Mouse (Mus musculus) ovary, adult 18-20 months (tissue): ENCODE results near the gene Pi4k2a.

ENCODE experiments used
- DNase-seq: peaks from one replicate; pipeline ENCODE4 v3.0.0; 2022; ENCODE audit warnings: low spot score, mixed read lengths

The Pi4k2a gene

GRCm38 (mm10) chr19:42089748-42090595 lies at the start of gene Pi4k2a:
Gene Pi4k2a, plus strand, starts transcription at chr19:42090470.
- DNase-seq, result peak; percentile 100

GRCm38 (mm10) chr19:42043988-42044387 lies 46.3 kb upstream of the Pi4k2a start:
- no peak for DNase-seq

DNA sequence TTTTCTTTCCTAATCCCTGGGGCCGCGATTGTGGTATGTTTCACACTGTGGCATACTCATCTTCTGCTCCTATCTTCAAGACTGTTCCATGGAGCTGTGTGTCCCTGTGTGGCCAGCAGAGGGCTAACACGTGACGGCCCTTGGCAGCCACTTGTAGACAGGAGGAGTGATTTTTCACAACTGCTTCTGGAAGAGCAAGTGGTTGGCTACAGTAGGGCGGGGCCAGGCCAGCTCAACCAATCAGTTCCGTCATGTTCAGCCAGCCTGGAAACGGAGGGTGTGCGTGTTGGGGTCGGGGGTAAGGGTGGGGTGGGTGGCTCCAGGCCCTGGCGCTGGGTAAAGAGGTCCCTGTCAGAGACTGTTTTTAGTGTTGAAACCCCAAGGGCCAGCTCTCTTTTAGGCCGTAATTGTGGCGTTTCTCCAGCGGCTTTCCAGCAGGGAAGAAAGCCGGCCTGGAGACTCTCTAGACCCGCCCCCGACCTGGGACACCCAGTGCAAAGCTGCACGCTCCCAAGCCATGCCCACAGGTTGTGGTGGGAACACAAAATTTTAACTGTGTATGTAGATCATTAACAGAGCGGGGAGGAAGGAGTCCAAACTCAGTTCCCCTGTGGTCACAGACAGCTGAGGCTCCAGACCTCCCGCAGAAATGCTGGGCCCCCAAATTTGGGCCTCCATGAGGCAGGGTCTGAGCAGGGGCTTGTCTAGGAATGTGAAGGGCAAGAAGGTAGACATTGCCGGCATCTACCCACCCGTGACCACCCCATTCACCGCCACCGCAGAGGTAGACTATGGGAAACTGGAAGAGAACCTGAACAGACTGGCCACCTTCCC lies 44.8 kb upstream of the Pi4k2a start, which contains the start of gene Hoga1:
TSS of gene Hoga1 (plus strand) at position 342 of the 834 bp plus-strand sequence.
- peak; percentile 66 for DNase-seq

DNA sequence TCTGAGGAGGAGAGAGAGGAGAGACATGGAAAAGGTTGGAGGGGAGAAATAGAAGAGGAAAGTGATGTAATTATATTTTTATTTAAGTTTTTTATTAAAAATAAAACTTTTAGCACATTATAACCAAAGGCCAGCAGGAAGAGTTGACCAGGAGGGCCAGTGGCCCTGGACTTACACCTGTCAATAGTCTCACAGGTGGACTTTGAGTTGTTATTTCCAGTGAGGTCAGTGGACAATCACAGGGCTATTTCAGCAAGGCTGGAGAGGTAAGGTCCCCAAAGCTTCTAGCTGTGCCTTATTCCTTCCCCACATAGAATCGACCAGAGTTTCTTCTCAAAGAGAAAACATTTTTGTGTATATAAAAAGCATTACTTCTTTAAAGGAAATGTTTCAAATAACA lies 40.0 kb upstream of the Pi4k2a start:
- no peak for DNase-seq

DNA sequence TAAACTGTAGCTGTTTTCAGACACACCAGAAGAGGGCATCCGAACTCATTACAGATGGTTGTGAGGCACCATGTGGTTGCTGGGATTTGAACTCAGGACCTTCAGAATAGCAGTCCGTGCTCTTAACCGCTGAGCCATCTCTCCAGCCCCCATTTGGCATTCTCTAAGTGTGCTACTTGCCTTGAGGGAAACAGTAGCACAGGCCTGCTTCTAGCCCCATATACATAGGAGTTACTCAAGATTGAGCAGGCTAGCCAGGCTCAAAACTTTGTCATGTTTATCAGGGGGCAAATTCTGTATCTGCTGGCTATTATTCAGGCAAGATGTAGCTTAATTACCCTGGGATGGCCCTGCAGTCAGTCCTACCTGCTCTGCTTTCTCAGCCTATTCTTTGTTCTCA lies 38.9 kb upstream of the Pi4k2a start:
- DNase-seq, result no peak

- DNase-seq, result no peak
Observed at GRCm38 (mm10) chr19:42051948-42052347, 38.3 kb upstream of the Pi4k2a start, which contains the start of gene 4933411K16Rik. Gene 4933411K16Rik, plus strand, starts transcription at chr19:42052248.

- DNase-seq, result no peak
Observed at GRCm38 (mm10) chr19:42054255-42054654, 36.0 kb upstream of the Pi4k2a start.

- DNase-seq, result no peak
Observed at GRCm38 (mm10) chr19:42055881-42056280, 34.4 kb upstream of the Pi4k2a start.

DNA sequence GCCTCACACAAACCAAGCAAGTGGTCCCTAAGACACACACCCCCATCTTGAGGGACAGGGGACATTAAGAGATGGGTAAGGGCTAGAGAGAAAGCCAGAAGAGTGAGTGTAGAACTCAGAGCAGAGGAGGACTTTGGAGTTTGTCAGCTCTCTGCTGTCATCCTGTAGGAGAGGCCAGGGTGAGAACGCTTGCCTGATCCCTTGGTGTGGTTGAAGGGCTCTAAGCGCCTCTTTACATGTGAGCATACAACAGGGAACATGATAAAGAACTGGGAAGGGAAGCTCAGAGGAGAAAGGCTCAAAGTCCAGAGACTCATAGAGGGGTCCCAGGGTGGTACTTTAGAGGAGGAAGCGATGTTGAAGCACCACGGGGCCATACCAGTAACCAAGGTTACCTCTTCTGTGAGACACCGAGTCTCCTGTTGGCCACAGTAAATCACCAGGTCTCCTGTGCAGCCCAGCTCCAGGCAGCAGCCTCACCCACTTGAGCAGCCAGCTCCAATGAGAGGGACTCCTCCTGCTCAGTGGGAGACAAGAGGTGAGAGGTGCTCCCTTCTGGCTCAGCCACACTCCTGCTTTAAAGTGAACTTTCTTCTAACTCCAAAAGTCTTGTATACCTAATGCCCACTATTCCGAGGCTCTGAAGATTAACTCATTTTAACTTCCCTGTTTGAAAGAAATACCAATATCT lies 33.4 kb upstream of the Pi4k2a start:
- DNase-seq, result no peak

DNA sequence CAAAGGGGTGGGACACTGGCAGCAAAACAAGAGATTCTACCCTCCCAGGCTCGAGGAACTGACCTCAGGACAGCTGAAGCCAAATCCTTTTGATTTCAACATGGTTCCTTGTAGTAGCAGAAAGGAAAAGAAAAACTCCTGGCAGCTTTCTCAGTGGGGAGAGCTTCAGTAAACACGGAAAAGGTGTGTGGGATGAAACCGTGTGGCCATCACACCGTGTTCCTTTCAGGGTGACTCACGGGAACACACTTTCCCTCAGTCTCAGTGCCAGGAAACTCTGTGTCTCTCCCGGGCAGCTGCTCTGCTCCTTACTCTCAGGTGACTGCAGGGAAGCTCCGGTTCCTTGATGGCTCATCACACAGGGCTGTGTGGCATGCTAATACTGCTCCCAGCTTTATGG lies 31.8 kb upstream of the Pi4k2a start:
- no peak for DNase-seq

GRCm38 (mm10) chr19:42061443-42061842 lies 28.8 kb upstream of the Pi4k2a start:
- DNase-seq, result no peak

GRCm38 (mm10) chr19:42068441-42069240 lies 21.6 kb upstream of the Pi4k2a start:
- DNase-seq, result no peak

- no peak for DNase-seq
Observed at GRCm38 (mm10) chr19:42069241-42069525, 21.1 kb upstream of the Pi4k2a start.

- DNase-seq, result no peak
Observed at GRCm38 (mm10) chr19:42071221-42071620, 19.0 kb upstream of the Pi4k2a start.

GRCm38 (mm10) chr19:42071886-42072608 lies 18.2 kb upstream of the Pi4k2a start:
- no peak for DNase-seq

GRCm38 (mm10) chr19:42072802-42073201 lies 17.5 kb upstream of the Pi4k2a start:
- no peak for DNase-seq

- DNase-seq, result no peak
Observed at GRCm38 (mm10) chr19:42075051-42075450, 15.2 kb upstream of the Pi4k2a start.

- no peak for DNase-seq
Observed at GRCm38 (mm10) chr19:42075992-42076391, 14.3 kb upstream of the Pi4k2a start.

- DNase-seq, result no peak
Observed at GRCm38 (mm10) chr19:42078566-42078965, 11.7 kb upstream of the Pi4k2a start.

DNA sequence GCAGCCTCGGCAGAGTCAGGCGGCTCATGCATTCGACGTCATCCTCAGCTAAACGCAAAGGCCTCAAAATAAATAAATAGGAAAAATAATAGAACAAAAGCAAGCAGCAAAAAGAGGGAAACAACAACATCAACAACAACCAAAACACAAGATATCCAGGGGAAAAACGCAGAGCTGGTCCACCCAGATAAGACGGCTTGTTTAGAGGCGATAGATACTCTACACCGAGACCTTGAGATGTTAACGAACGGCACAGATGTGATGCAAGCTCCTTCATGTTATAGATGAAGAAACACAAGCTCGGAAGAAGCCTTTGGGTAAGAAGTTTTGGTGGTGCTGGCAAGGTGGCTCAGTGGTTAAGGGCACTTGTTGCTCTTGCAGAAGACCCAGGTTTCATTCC lies 11.3 kb upstream of the Pi4k2a start:
- DNase-seq, result no peak

GRCm38 (mm10) chr19:42079950-42080349 lies 10.3 kb upstream of the Pi4k2a start:
- no peak for DNase-seq
